Mouse (Mus musculus): ENCODE measurements around the gene Commd3.

Commd3 gene

DNA sequence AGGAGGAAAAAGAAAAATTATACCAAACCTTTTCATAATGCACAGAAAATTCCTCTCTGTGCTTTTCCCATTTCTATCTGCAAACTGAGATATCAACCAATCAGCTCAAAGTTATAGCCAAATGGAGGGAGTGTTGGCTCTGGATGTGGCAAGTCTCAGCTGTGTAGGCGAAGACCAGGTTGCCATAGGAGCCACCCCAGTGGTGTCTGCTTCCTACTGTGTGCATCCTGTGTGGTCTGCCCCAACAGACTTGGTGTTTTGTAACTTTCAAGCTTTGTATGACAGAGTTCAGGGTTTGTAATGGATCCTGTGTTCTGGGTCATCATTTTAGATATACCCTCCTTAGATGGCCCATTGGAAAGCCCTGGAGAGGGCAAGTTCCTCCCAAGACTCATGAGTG, 52.3 kb downstream of the Commd3 start:
- DNase-seq (ENCODE audit: low read depth), result no peak
